Mouse (Mus musculus) ovary, postnatal 10 days (tissue): ENCODE data around the gene Mrto4.
"Not testable (repeated sequence)": the region's sequence is repeated elsewhere in the genome, so short reads cannot be mapped to it uniquely, and the experiment has no call there.

ENCODE experiments used
- DNase-seq: peaks from one replicate; pipeline ENCODE4 v3.0.0; 2022; ENCODE audit warnings: low spot score

Gene Mrto4

DNA sequence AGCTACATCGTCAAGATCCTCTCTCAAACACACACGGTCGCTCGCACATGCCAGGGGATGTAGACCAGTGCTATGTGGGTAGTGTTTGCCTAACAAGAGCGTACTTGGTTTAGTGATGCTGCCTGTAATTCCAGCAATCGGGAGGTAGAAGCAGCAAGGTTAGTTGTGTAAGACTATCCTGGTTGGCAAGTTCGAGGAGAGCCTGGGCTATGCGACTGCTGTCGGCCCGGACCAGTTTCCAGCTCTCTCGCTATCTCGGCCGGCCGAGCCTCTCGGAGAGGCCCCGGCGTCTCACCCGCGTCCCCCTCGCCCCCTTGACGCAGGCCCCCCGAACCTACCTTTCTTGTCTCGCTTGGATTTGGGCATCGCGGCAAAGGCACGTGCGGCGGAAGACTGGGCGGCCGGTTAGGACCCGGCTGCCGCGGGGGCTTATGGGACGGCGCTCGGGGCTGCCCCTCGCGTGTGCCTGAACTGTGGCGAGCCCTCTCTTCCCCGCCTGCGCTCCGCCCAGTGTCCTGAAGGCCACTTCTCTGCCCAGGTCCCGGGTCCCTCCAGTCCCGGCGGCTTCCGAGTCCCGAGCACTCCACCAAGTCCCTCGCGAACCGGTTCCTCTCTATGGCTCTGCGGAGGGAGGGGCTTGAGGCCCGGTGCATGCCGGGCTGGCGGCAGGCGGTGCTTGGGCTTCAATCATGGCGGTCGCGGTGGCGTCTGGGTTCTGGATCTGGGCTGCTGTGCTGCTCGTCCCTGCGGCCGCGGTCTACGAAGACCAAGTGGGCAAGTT, at the start of gene Mrto4, which contains the start of the genes Emc1 and Ubr4:
Mrto4 (minus strand) TSS at position 646 of the 781 bp plus-strand sequence.
Emc1 (plus strand) TSS at position 657 of the 781 bp plus-strand sequence.
Ubr4 (plus strand) TSS at position 679 of the 781 bp plus-strand sequence.
- peak; percentile 80 for DNase-seq

DNA sequence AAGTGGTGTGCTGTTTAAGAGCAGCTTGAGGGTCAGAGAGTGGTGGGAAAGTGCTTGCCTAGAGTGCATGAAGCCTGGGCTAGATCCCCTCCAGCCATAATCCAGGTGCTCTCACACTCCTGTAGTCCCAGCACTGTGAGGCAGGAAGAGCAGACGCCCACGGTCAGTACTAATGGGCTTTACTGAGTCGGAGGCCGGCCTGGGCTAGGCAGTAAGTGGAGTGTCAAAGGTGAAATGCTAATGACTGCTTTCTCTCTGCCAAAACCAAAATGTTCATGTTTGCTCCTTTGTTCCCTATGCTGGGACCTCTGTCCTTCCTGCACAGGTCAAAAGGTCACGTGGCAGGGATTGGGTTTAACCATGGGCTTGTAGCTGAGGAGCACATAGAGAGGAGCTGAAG, 48.1 kb upstream of the Mrto4 start:
- DNase-seq: no peak

DNA sequence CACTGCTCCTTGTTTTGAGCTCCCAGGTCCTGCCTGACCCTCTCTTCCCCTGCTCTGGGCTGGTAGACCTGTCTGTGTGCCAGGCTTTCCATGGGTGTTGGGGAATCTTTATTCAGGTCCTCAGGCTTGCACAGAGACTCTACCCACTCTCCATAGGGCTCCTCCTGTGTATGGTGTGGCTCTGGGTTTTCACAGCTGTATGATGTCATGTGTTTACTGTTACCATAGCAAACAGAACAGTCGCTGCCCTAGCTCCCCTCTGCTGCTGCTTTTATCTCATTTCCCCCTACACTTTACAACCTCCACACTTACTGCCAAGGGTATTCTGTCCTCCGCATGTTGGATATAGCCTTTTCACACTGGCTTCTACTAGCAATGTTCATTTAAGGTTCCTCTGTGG, 43.1 kb upstream of the Mrto4 start:
- no peak for DNase-seq

DNA sequence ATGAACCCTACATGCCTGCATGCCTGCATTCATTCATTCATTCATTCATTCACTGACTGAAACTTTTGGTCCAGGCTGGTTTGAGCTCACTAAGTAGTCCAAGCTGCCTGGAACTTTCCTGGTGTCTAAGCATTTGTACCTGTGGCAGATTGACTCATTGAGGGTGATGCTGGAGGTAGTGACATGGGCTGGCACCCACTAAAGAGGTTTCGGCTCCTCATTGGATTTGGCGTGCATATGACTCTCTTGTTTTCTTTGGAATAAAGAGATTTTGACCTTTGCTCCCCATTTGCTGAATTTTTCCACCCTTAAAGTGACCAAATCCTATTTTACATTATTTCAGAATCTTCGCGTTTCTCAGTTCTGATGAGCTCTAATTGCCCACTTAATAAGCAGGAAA, 37.2 kb upstream of the Mrto4 start:
- DNase-seq: no peak

DNA sequence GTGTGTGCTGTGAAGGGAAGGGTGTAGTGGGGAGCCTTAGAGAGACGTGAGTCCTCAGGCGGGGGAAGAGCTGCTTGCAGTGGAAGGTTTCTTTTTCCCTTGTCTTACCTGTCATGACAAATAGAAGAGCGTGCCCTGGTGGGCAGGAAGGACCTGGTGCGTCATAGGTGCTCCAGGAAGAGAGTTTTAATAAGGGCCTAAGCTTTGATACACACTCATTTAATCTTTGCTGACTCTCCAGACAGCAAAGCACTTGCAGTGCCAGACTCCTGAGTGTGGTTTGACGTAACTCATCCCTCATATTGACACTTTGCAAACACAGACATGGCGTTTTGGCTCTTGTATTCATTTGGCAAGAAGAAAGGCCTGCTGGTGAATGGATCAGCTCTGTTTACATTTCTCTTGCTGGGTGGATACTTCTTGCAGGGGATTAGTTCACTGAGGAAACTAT, 34.5 kb upstream of the Mrto4 start:
- DNase-seq: no peak

DNA sequence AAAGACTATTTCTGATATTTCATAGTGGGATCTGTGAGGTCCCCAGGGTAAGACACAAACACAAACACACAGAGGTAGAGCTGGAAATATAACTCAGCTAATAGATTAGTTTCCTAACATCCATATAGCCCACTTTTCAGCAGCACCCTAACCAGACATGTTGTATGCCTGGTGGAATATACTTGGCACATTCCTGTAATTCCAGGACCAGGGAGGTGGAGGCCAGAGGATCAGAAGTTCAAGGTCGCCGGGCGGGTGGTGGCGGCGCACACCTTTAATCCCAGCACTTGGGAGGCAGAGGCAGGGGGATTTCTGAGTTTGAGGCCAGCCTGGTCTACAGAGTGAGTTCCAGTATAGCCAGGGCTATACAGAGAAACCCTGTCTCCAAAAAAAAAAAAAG, 33.5 kb upstream of the Mrto4 start:
- DNase-seq: not testable (repeated sequence)

DNA sequence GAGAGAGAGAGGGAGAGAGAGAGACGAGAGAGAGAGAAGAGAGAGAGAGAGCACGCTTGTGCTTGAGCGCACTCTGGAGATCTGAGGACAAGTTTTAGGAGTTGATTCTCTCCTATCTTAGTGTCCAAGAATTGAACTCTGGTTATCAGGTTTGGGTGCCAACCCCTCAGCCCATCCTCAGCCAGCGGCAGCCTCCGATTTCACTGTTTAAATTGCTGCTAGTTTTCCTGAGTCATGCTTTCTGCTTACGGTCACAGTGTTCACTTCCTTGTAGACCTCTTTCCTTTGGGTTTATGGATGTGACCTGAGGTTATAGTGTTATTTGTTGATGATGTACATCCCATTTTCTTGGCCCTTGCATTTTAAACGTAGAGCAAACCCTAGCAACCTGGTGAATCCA, 29.9 kb upstream of the Mrto4 start:
- DNase-seq: no peak

DNA sequence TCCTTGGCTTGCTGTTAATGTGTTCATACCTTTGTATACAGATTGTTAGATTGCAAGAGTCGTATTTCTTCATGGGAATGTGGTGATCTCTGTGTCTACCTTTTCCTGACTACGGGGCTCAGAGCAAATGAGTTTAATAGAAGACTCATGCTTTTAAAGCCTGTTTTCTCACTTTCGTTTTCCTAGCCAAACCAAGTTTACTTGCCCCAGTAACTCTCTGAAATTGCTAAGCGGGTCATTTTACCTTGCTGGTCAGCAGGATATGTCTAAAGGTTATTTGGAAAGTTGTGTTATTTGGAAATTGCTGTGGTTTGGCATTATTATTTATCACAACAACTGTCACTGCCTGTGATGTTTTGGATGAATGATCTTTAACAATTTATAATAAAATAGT, 29.1 kb upstream of the Mrto4 start:
- DNase-seq: no peak

DNA sequence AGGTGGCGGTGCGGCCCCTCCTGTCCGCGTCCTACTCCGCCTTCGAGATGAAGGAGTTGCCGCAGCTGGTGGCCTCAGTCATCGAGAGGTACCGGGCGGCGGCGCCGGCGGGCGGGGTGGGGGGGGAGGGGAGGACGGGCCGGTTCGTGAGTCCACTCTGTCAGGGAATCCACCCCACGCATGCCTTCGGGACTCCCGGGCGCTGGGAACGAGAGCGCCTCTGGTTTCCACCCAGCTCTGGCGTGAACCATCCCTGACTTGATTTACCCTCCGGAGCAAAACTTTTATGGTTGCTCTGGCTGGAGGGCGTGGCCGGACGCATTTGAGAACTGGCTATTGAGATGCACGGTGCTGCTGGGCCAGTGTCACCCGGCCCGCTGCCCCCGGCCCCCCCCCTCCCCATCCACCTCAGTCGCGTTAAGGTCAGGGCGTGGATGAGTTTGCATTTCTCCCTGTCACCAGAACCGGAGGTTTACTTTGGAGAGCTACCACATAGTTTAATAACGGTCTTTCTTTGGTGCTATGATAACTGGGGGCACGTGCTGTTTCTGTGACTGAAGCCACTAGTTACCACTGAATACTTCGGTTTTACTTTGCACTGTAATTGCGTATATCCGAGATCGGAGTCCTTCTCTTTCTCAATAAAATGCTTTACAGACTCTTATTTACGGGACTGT, 28.5 kb upstream of the Mrto4 start:
- no peak for DNase-seq

DNA sequence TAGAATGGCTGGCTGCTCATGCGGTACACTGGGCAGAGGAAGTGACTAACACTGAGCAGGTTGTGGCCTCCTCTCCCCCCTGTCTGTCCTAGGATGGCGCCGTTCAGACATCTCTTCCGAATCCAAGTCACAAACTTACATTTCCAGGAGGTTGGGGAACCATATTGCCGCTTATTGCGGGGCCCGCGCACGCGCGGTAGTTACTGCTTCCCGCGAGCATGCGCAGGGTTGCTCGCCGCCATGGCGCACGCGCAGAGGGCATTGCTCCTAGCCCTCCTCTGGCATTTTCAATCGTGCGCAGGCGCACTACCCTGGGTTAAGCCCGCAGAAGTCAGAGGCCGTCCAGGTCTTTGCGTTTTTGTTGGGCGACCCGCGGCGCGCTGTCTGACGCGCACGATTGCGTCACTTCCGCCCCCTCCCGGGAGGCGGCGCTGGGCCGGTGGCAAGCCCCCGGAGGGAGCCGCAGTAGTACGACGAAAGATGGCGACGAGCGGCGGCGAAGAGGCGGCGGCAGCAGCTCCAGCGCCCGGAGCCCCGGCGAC, 27.9 kb upstream of the Mrto4 start:
- DNase-seq: peak; percentile 99

DNA sequence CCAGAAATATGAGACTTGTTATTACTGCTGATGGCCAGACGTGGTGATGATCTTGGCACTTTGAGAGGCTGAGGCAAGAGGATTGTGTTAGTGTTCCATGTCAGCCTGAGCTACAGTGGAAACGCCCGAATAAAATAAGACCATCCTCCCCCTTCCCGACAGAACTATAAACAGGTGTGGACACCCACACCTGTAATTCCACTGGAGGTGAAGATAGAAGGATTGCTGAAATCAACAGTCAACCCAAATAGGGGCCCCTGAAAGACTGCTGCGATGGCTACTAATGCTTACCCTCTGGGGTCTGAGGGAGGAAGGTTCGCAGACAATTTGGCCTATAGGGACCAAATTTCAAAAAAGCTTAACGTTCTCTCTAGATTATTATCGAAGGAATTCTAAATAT, 27.3 kb upstream of the Mrto4 start:
- DNase-seq: no peak

DNA sequence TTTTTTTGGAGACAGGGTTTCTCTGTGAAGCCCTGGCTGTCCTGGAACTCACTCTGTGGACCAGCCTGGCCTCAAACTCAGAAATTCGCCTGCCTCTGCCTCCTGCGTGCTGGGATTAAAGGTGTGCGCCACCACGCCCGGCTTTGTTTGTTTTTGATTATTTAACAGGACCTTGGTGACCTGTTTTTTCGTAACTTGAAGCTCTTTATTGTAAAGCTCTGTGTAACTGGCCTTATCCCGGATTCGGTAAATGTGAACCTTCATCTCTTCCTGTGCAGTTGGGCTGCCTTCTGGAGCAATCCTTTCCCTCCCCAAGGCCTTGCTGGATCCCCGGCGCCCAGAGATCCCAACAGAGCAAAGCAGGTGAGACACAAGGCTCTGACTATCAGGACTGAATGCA, 21.2 kb upstream of the Mrto4 start:
- DNase-seq: no peak

DNA sequence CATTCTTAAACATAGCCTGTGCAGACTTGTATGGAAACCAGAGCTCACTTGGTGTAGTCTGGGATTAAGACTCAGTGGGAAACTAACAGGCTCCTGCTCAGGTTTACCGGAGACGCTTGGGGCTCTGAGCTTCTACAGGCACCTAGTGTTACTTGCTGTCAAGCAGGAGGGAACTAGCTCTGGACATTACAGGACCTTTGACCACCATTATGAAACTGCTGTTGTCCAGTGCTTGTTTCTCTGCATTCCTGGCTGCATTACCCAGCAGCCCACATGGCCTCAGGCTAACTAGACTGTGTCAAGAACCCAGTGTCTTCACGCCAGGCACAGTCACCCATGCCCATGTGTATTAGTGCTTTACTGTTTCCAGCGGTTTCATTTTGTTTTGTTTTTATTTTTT, 20.8 kb upstream of the Mrto4 start:
- DNase-seq: no peak

DNA sequence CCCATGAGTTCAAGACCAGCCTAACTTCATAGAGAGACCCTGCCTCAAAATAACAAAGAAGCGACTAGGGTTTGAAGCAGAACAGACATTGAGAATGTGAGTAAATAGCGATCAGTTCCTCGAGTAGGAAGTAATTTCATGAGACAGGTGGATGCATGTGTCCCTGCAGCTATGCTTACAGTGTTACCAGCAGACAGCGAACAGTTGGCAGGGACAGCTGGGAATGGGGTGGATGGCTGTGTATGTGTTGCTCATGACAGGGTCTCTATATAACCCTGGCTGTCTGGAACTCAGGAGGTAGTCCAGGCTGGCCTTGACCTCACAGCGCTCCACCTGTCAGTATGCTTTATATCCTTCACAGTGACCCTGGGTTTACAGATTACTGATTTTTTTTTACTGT, 15.7 kb upstream of the Mrto4 start:
- no peak for DNase-seq

DNA sequence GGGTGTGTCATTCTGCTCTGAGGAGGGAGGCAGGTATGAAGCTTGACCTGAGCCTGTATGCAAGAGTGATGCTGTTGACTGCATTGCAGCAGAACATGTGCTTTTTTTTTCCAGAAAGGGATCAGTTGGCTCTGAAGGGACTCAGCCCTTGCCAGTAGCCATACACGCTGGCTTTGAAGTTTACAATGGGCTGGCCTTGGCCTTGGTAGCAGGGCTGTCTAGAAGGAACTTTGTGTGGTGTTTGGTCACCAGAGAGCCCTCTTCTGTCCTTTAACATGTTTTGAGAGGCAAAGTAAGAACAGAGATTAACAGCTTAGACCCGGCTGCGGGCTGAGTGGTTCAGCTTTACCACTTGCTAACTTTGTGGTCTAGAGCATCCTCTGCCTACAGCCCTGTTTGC, 15.0 kb upstream of the Mrto4 start:
- DNase-seq: no peak

DNA sequence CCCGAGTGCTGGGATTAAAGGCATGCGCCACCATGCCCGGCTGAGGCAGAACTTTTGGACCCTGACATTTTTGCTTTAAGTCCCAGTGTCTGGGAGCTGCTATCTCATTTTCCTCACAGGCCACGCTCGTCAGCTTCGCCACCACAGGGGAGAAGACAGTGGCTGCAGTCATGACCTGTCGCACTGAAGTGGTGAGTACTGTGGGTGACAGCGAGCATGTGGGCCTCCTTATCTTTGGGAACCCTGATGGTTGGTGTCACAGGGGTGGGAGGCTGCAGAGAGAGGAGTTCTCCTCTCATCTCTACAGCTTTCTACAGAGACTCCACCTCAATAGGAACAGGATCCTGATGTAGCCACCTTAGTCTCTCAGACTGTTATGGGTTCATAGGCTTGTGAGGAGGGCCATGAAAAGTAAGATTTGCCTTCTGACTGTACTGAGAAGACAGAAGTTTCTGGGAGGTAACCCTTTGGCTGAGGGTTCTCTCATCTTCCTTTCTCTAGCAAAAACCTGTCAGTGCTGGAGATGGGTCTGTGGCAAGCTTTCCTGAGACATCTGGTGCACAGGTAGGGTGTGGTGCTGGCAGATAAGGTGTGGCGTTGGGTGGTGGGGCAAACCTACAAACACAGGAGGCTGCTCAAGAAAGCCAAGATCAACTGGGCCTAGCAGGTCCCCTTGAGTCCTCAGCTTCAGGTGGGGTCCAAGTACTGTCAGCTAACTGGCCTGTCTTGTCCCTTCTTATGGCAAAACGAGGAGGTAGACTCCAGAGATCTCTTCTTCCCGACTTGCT, 8.6 kb upstream of the Mrto4 start:
- no peak for DNase-seq

DNA sequence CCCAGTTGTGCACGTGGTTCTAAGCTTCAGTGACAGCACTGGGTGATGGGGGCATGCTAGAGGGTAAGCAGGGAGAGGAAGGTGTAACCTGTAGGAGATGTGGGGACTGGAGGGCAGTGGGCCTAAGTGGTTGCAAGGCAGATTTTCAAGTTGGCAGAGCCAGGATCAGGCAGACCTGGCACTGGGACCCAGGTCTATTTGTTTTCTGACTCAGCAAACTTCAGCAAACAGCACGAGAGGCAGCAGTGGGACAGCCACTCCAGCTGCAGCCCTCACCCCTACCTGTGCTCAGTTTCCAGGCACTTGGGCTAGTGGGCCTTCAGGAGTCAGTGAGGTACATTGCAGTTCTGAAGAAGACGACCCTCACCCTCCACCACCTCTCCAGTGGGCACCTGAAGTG, 4.8 kb upstream of the Mrto4 start:
- no peak for DNase-seq

DNA sequence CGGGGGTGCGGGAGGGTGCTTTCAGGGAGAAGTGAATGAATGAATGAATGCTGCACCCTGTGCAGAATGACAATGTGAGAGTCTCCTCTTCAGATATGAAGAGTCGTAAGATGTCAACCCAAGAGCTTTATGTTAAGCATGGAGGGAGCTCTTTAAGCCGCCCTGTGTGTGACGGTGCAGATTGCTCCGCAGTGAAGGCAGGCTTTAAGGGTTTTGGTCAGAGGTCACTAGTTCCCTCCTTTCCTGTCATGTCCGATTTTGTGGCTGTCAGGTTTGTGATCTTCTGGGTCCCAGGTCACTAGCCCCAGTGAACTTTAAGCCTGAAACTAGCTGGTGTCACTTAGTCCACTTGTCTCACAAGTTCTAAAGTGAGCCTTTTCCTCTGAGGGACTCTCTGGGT, 456 bp upstream of the Mrto4 start:
- DNase-seq: no peak

DNA sequence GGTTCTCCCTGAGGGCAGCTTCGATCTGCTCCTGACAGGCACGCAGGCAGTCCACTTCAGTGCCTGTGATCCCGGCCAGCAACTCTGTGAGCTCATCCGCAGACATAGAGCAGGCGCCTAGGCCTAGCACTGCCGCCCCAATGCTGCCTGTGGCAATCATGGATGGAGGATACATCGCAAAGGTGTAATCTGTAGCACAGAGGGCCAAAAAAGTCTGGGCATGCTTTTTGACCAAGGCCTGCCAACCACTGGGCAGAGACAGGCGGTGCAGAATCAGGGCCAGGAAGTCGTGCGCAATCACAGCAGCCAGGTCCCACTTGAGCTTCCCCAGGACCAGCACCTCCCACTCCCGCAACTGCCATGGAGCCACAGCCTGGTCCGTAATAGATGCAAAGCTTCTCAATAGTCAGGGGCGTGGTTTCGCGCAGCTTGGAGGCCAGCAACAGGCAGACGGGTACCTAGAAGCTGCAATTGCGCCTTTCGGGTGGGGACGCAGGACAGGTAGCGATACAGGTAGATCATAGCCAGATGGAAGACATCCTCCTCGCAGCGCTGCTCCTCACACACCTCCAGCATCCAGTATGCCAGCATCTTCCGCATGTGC, 6.9 kb downstream of the Mrto4 start:
- DNase-seq: no peak

DNA sequence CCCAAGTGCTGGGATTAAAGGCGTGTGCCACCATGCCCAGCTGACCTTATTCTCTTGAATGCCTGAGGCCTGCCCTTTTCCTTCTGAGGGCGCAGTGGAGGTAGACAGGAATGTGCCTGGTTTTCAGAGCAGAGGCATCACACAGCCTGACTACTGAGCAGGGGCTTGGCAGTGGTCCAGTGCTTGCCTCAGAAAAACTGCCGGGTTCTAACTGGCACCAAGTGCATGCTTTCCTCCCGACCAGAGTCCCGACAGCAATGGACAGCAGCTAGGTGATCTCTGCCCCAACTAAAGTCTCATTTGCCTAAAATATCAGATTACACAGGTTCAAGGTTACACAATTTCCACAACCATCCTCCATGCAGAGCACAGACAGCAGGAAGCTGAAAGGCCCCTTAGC, 8.7 kb downstream of the Mrto4 start:
- no peak for DNase-seq

DNA sequence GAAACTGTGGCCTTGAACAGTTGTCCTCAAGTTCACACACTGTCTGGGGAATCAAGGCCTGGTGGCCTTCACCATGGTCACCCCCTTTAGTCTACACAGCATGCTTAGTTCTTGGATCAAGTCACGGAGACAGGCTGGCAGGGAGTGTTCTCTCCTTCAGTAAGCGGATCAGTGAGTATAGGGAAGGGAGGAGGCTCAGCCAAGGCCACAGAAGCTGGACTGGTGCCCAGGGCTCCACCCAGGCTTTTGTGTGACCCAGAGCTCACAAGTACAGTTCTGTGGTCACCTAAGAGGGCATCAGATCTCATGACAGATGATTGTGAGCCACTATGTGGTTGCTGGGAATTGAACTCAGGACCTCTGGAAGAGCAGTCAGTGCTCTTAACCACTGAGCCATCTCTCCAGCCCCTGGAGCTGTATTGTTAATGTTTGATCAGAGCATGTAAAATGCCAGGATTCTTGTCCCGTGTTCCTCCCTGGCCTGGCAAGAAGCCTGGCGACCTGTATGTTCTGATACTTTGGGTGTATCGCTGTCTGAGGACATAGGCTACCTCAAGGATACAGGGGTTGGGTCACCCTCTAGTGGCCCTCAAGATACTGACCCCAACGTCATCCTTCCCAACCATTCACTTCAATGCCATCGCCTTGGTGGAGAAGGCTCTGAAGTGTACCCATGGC, 10.7 kb downstream of the Mrto4 start:
- no peak for DNase-seq

DNA sequence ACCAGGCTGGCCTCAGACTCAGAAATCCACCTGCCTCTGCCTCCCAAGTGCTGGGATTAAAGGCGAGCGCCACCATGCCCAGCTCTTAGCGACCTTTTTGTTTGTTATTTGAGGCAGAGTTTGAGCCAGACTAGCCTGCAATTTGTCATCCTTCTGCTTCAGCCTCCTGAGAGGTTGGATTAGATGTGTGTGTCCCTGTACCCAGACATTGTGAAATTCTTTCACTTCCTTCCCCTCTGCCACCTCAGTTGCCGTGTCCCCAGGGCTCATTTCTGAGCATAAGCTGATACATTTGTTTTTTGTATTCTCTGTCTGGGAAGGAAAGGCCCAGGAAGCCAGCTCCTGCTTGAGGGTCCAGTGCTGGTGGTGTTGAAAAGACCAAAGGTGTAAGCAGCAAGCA, 11.5 kb downstream of the Mrto4 start:
- no peak for DNase-seq
